Mouse (Mus musculus) limb, embryonic 14.5 days (tissue): ENCODE measurements at regions not wholly inside any gene's neighbourhood (a gene's known extent, or its start where the extent isn't known, plus 50 kb on each side); places are given as distances from the start of the nearest gene placed in this dataset.
"Not testable (repeated sequence)": the region's sequence is repeated elsewhere in the genome, so short reads cannot be mapped to it uniquely, and the experiment has no call there.

Experiments used
- ATAC-seq: fragments of 200-750 bp; cut with Nextera tagmentation; 2 replicates; pipeline ENCODE4 v1.8.0; 2017; ENCODE audit warnings: low read depth, moderate number of reproducible peaks, moderate TSS enrichment; ENCODE audit not compliant: low FRiP score
- DNase-seq: peaks from one replicate; pipeline ENCODE4 v3.0.0-alpha.2; 2015; ENCODE audit warnings: low spot score
- H3K27ac ChIP-seq: fragments of 300-500 bp; sonication (generic); replicated peaks from 2 replicates; pipeline ENCODE4 v1.5.1; 2014; ENCODE audit warnings: low read depth, mild to moderate bottlenecking, low read length, moderate library complexity, mixed read lengths
- H3K27me3 ChIP-seq: fragments of 300-500 bp; sonication (generic); 2 replicates; pipeline ENCODE4 v1.6.1; 2014; ENCODE audit warnings: low read length, mixed read lengths; ENCODE audit not compliant: control insufficient read depth, insufficient read depth
- H3K36me3 ChIP-seq: fragments of 300-500 bp; sonication (generic); 2 replicates; pipeline ENCODE4 v1.6.1; 2014; ENCODE audit warnings: mild to moderate bottlenecking, low read length, moderate library complexity, mixed read lengths; ENCODE audit not compliant: control insufficient read depth, insufficient read depth
- H3K4me1 ChIP-seq: fragments of 300-500 bp; sonication (generic); 2 replicates; pipeline ENCODE4 v1.6.1; 2014; ENCODE audit warnings: antibody characterized with exemption, low read length, mixed read lengths; ENCODE audit not compliant: control insufficient read depth, insufficient read depth
- H3K4me2 ChIP-seq: fragments of 300-500 bp; sonication (generic); replicated peaks from 2 replicates; pipeline ENCODE4 v1.6.1; 2014; ENCODE audit warnings: low read depth, mild to moderate bottlenecking, low read length, moderate library complexity; ENCODE audit not compliant: severe bottlenecking
- H3K4me3 ChIP-seq: fragments of 300-500 bp; sonication (generic); replicated peaks from 2 replicates; pipeline ENCODE4 v1.5.1; 2014; ENCODE audit warnings: low read length
- H3K9ac ChIP-seq: fragments of 300-500 bp; sonication (generic); 2 replicates; pipeline ENCODE4 v1.6.1; 2014; ENCODE audit warnings: mild to moderate bottlenecking, low read depth, low read length, moderate library complexity; ENCODE audit not compliant: severe bottlenecking
- H3K9me3 ChIP-seq: fragments of 300-500 bp; sonication (generic); 2 replicates; pipeline ENCODE4 v1.6.1; 2016; ENCODE audit warnings: low read length; ENCODE audit not compliant: control insufficient read depth
- POLR2A ChIP-seq: fragments of 200-500 bp; IDR thresholded peaks from 2 replicates; pipeline ENCODE4 v1.8.0; 2012; ENCODE audit warnings: inconsistent platforms, mild to moderate bottlenecking, moderate library complexity, borderline replicate concordance; ENCODE audit not compliant: insufficient read depth, insufficient read length; ENCODE audit errors: extremely low read depth
- WGBS: fragments of 180-500 bp; shearing (Covaris S2); extraction: QIAGEN DNeasy Blood & Tissue Kit; methylation state at CpG from one replicate; pipeline ENCODE4 v1.1.7; 2014; 5-methylcytosine and 5-hydroxymethylcytosine counted together

GRCm38 (mm10) chr14:82895448-82895847 lies 1547.9 kb upstream of the Pcdh17 start:
- not testable (repeated sequence) for ATAC-seq, H3K9me3 ChIP-seq, H3K4me1 ChIP-seq, H3K9ac ChIP-seq, H3K4me3 ChIP-seq, H3K27ac ChIP-seq, H3K27me3 ChIP-seq, DNase-seq, H3K4me2 ChIP-seq, H3K36me3 ChIP-seq
- WGBS: 51% methylated on average over 1 of the region's 1 CpGs

GRCm38 (mm10) chr14:82898841-82899240 lies 1544.5 kb upstream of the Pcdh17 start:
- H3K36me3 ChIP-seq: no peaks in the 10 kb centered on the region
- no peak overlapping the region for H3K4me3 ChIP-seq
- no peaks in the 10 kb centered on the region for H3K9me3 ChIP-seq
- H3K27ac ChIP-seq: no peak overlapping the region
- TF ChIP-seq POLR2A: no peak
- ATAC-seq: no peak
- no peaks in the 10 kb centered on the region for H3K4me1 ChIP-seq
- H3K9ac ChIP-seq: no peak overlapping the region
- peak; percentile 23 for DNase-seq
- H3K27me3 ChIP-seq: no peaks in the 10 kb centered on the region
- no peak overlapping the region for H3K4me2 ChIP-seq
- 75% methylated on average over 2 of the region's 2 CpGs for WGBS
